Mouse (Mus musculus): ENCODE results near the gene Usp42. TPM values are rescaled to one million over a fixed set of nuclear protein-coding genes. Genes with fewer than 3 reads are reported as not detected.

The Usp42 gene
- polyA plus RNA-seq, 1 experiment from 2014 or later, result 10.9 TPM

GRCm38 (mm10) chr5:143711326-143711725, 20.8 kb downstream of the Usp42 start:
- ATAC-seq (ENCODE audit: extremely low read depth, insufficient number of reproducible peaks, low FRiP score, low TSS enrichment), result peak; percentile 29; the same call in 1 of the 2 replicates
- Histone ChIP-seq H3K27me3 (replicated peaks) (no peaks in the 10 kb centered on the region), H3K4me3 (no peak overlapping the region), H3K36me3 (peaks cover 97% of the 10 kb centered on the region), H3K27ac (replicated peaks) (no peak overlapping the region), H3K9ac (peak overlapping the region; percentile 52; the same call in 1 of the 2 replicates), H3K4me1 (peaks cover 19% of the 10 kb centered on the region), H3K9me3 (no peaks in the 10 kb centered on the region), H3K4me2 (no peak overlapping the region)
- WGBS, result 13% methylated on average over 7 of the region's 7 CpGs

- peak overlapping the region; percentile 37 for H3K4me2 ChIP-seq
- 0 out of 2 replicates have a peak, but pooled peaks have one; percentile 14 for ATAC-seq (ENCODE audit: extremely low read depth, insufficient number of reproducible peaks, low FRiP score, low TSS enrichment)
- no peak overlapping the region for H3K4me3 ChIP-seq
- peak overlapping the region; percentile 47; the same call in 1 of the 2 replicates for H3K9ac ChIP-seq
- H3K27ac ChIP-seq (replicated peaks), result peak overlapping the region; percentile 83
- whole genome bisulfite sequencing, result 80% methylated on average over 7 of the region's 7 CpGs
- peaks cover 84% of the 10 kb centered on the region for H3K36me3 ChIP-seq
- H3K27me3 ChIP-seq (replicated peaks), result no peaks in the 10 kb centered on the region
- peaks cover 43% of the 10 kb centered on the region for H3K4me1 ChIP-seq
- no peaks in the 10 kb centered on the region for H3K9me3 ChIP-seq
Observed at GRCm38 (mm10) chr5:143706822-143707200, 25.3 kb downstream of the Usp42 start.

GRCm38 (mm10) chr5:143706030-143706821, 25.9 kb downstream of the Usp42 start:
- Histone ChIP-seq H3K4me1 (peaks cover 38% of the 10 kb centered on the region), H3K9ac (peak overlapping the region; percentile 47; the same call in 1 of the 2 replicates), H3K36me3 (peaks cover 85% of the 10 kb centered on the region), H3K27ac (replicated peaks) (peak overlapping the region; percentile 83), H3K27me3 (replicated peaks) (no peaks in the 10 kb centered on the region), H3K4me2 (peak overlapping the region; percentile 37), H3K9me3 (no peaks in the 10 kb centered on the region), H3K4me3 (no peak overlapping the region)
- ATAC-seq (ENCODE audit: extremely low read depth, insufficient number of reproducible peaks, low FRiP score, low TSS enrichment), result peak; percentile 44
- 37% methylated on average over 9 of the region's 9 CpGs for WGBS

- H3K9me3 ChIP-seq, result no peaks in the 10 kb centered on the region
- H3K4me3 ChIP-seq, result no peak overlapping the region
- peak overlapping the region; percentile 1; the same call in 1 of the 2 replicates for H3K9ac ChIP-seq
- no peaks in the 10 kb centered on the region for H3K27me3 ChIP-seq (replicated peaks)
- no peak for ATAC-seq (ENCODE audit: extremely low read depth, insufficient number of reproducible peaks, low FRiP score, low TSS enrichment)
- peaks cover 35% of the 10 kb centered on the region for H3K4me1 ChIP-seq
- 36% methylated on average over 1 of the region's 1 CpGs for WGBS
- H3K4me2 ChIP-seq, result no peak overlapping the region
- H3K36me3 ChIP-seq, result peaks cover 85% of the 10 kb centered on the region
- H3K27ac ChIP-seq (replicated peaks), result peak overlapping the region; percentile 83
Observed at GRCm38 (mm10) chr5:143705659-143705982, 26.5 kb downstream of the Usp42 start.

- Histone ChIP-seq H3K9ac (peak overlapping the region; percentile 1; the same call in 1 of the 2 replicates), H3K9me3 (no peaks in the 10 kb centered on the region), H3K27me3 (replicated peaks) (no peaks in the 10 kb centered on the region), H3K4me3 (no peak overlapping the region), H3K4me1 (peaks cover 35% of the 10 kb centered on the region), H3K4me2 (no peak overlapping the region), H3K36me3 (peaks cover 85% of the 10 kb centered on the region), H3K27ac (replicated peaks) (peak overlapping the region; percentile 83)
- no peak for ATAC-seq (ENCODE audit: extremely low read depth, insufficient number of reproducible peaks, low FRiP score, low TSS enrichment)
- WGBS, result 75% methylated on average over 13 of the region's 13 CpGs
Observed at GRCm38 (mm10) chr5:143704875-143705658, 27.0 kb downstream of the Usp42 start.

- peaks cover 85% of the 10 kb centered on the region for H3K36me3 ChIP-seq
- 86% methylated on average over 10 of the region's 10 CpGs for WGBS
- H3K9me3 ChIP-seq, result no peaks in the 10 kb centered on the region
- H3K4me1 ChIP-seq, result peaks cover 21% of the 10 kb centered on the region
- H3K27ac ChIP-seq (replicated peaks), result no peak overlapping the region
- no peak overlapping the region for H3K4me2 ChIP-seq
- H3K9ac ChIP-seq, result no peak overlapping the region
- ATAC-seq (ENCODE audit: extremely low read depth, insufficient number of reproducible peaks, low FRiP score, low TSS enrichment), result no peak
- H3K27me3 ChIP-seq (replicated peaks), result no peaks in the 10 kb centered on the region
- H3K4me3 ChIP-seq, result no peak overlapping the region
Observed at GRCm38 (mm10) chr5:143701074-143701473, 31.0 kb downstream of the Usp42 start.

- Histone ChIP-seq H3K9me3 (no peaks in the 10 kb centered on the region), H3K4me2 (no peak overlapping the region), H3K27me3 (replicated peaks) (no peaks in the 10 kb centered on the region), H3K4me1 (peaks cover 13% of the 10 kb centered on the region), H3K27ac (replicated peaks) (no peak overlapping the region), H3K4me3 (no peak overlapping the region), H3K9ac (no peak overlapping the region), H3K36me3 (peaks cover 93% of the 10 kb centered on the region)
- WGBS, result 74% methylated on average over 5 of the region's 5 CpGs
- ATAC-seq (ENCODE audit: extremely low read depth, insufficient number of reproducible peaks, low FRiP score, low TSS enrichment), result no peak
Observed at GRCm38 (mm10) chr5:143700247-143700646, 31.8 kb downstream of the Usp42 start.

GRCm38 (mm10) chr5:143698454-143698853, 33.6 kb downstream of the Usp42 start:
- no peak overlapping the region for H3K27ac ChIP-seq (replicated peaks)
- no peak overlapping the region for H3K9ac ChIP-seq
- no peaks in the 10 kb centered on the region for H3K4me1 ChIP-seq
- 71% methylated on average over 4 of the region's 4 CpGs for WGBS
- H3K4me3 ChIP-seq, result no peak overlapping the region
- no peak for ATAC-seq (ENCODE audit: extremely low read depth, insufficient number of reproducible peaks, low FRiP score, low TSS enrichment)
- H3K4me2 ChIP-seq, result no peak overlapping the region
- H3K9me3 ChIP-seq, result no peaks in the 10 kb centered on the region
- peaks cover 95% of the 10 kb centered on the region for H3K36me3 ChIP-seq
- no peaks in the 10 kb centered on the region for H3K27me3 ChIP-seq (replicated peaks)

- H3K9me3 ChIP-seq, result no peaks in the 10 kb centered on the region
- no peak overlapping the region for H3K27ac ChIP-seq (replicated peaks)
- H3K4me2 ChIP-seq, result no peak overlapping the region
- H3K36me3 ChIP-seq, result peaks cover 95% of the 10 kb centered on the region
- 67% methylated on average over 3 of the region's 3 CpGs for WGBS
- no peak for ATAC-seq (ENCODE audit: extremely low read depth, insufficient number of reproducible peaks, low FRiP score, low TSS enrichment)
- no peaks in the 10 kb centered on the region for H3K27me3 ChIP-seq (replicated peaks)
- H3K4me3 ChIP-seq, result no peak overlapping the region
- H3K9ac ChIP-seq, result no peak overlapping the region
- no peaks in the 10 kb centered on the region for H3K4me1 ChIP-seq
Observed at GRCm38 (mm10) chr5:143696323-143696722, 35.8 kb downstream of the Usp42 start.

- no peak for ATAC-seq (ENCODE audit: extremely low read depth, insufficient number of reproducible peaks, low FRiP score, low TSS enrichment)
- Histone ChIP-seq H3K4me1 (no peaks in the 10 kb centered on the region), H3K27ac (replicated peaks) (no peak overlapping the region), H3K9ac (no peak overlapping the region), H3K4me3 (no peak overlapping the region), H3K36me3 (peaks cover 91% of the 10 kb centered on the region), H3K4me2 (no peak overlapping the region), H3K9me3 (no peaks in the 10 kb centered on the region), H3K27me3 (replicated peaks) (no peaks in the 10 kb centered on the region)
- 91% methylated on average over 5 of the region's 5 CpGs for WGBS
Observed at GRCm38 (mm10) chr5:143690926-143691325, 41.2 kb downstream of the Usp42 start.

- Histone ChIP-seq H3K27ac (replicated peaks) (no peak overlapping the region), H3K4me3 (no peak overlapping the region), H3K9me3 (no peaks in the 10 kb centered on the region), H3K4me1 (no peaks in the 10 kb centered on the region), H3K4me2 (no peak overlapping the region), H3K27me3 (replicated peaks) (no peaks in the 10 kb centered on the region), H3K9ac (no peak overlapping the region), H3K36me3 (peaks cover 90% of the 10 kb centered on the region)
- ATAC-seq (ENCODE audit: extremely low read depth, insufficient number of reproducible peaks, low FRiP score, low TSS enrichment), result no peak
- WGBS, result 86% methylated on average over 9 of the region's 9 CpGs
Observed at GRCm38 (mm10) chr5:143690392-143690791, 41.7 kb downstream of the Usp42 start.

Data from heart, embryonic 13.5 days (tissue).